Mouse (Mus musculus): Measurements from ENCODE around the gene Olfr196. TPM values are rescaled to one million over a fixed set of nuclear protein-coding genes. Genes with fewer than 3 reads are reported as not detected.

Olfr196 gene
- polyA plus RNA-seq (2015; fragmentation: Nextera tagmentation; extraction: Ambion mirVana): not detected in 2 replicates

GRCm38 (mm10) chr16:59170354-59170753, at the start of gene Olfr196:
Gene Olfr196, minus strand, starts transcription at chr16:59170454.

DNA sequence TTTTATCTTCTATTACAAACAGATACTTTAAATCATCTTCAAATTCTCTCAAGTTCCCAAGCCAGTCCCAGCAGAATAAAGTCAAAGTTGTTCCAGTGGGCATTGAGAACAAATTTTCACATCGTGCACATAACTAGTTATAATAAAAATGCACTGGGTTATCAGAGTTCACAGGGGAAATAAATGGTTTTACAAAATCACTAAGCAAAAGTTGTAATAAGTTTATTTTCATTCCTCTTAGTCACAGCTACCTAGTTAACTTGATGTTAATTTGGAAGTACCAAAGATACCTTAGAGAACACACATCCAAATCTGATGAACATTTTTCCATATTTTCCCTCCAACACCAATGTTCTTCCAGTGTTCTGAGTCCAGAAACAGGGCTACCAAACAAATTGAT, 49.4 kb upstream of the Olfr196 start, which contains the start of gene Olfr199:
Olfr199 (minus strand) TSS at position 101 of the 400 bp plus-strand sequence.

GRCm38 (mm10) chr16:59203433-59203832, 33.2 kb upstream of the Olfr196 start, which contains the start of gene Olfr198:
Gene Olfr198, minus strand, starts transcription at chr16:59203533.

GRCm38 (mm10) chr16:59146746-59147145, 23.5 kb downstream of the Olfr196 start, which contains the start of gene Olfr195:
Gene Olfr195, plus strand, starts transcription at chr16:59147046.

GRCm38 (mm10) chr16:59120969-59121368, 49.3 kb downstream of the Olfr196 start, which contains the start of gene Olfr194:
Gene Olfr194, minus strand, starts transcription at chr16:59121069.

Other genes with a start within 250 kb of the Olfr196 start
- not detected in 2 replicates for gene Olfr181, start 241.7 kb downstream of the Olfr196 start, polyA plus RNA-seq (2015; fragmentation: Nextera tagmentation; extraction: Ambion mirVana)
- not detected in 2 replicates for gene Olfr180, start 241.1 kb downstream of the Olfr196 start, polyA plus RNA-seq (2015; fragmentation: Nextera tagmentation; extraction: Ambion mirVana)
- not detected in 2 replicates for gene Olfr183, start 175.1 kb downstream of the Olfr196 start, polyA plus RNA-seq (2015; fragmentation: Nextera tagmentation; extraction: Ambion mirVana)
- not detected in 2 replicates for gene Olfr186, start 140.2 kb downstream of the Olfr196 start, polyA plus RNA-seq (2015; fragmentation: Nextera tagmentation; extraction: Ambion mirVana)
- gene Olfr187, start 130.7 kb downstream of the Olfr196 start, polyA plus RNA-seq (2015; fragmentation: Nextera tagmentation; extraction: Ambion mirVana): not detected in 2 replicates
- gene Olfr190, start 92.4 kb downstream of the Olfr196 start, polyA plus RNA-seq (2015; fragmentation: Nextera tagmentation; extraction: Ambion mirVana): not detected in 2 replicates
- gene Olfr191, start 80.6 kb downstream of the Olfr196 start, polyA plus RNA-seq (2015; fragmentation: Nextera tagmentation; extraction: Ambion mirVana): not detected in 2 replicates
- gene Olfr193, start 58.6 kb downstream of the Olfr196 start, polyA plus RNA-seq (2015; fragmentation: Nextera tagmentation; extraction: Ambion mirVana): not detected in 2 replicates
- not detected in 2 replicates for gene Olfr194, start 49.4 kb downstream of the Olfr196 start, polyA plus RNA-seq (2015; fragmentation: Nextera tagmentation; extraction: Ambion mirVana)
- gene Olfr195, start 23.4 kb downstream of the Olfr196 start, polyA plus RNA-seq (2015; fragmentation: Nextera tagmentation; extraction: Ambion mirVana): not detected in 2 replicates
- not detected in 2 replicates for gene Olfr198, start 33.1 kb upstream of the Olfr196 start, polyA plus RNA-seq (2015; fragmentation: Nextera tagmentation; extraction: Ambion mirVana)
- not detected in 2 replicates for gene Olfr199, start 49.3 kb upstream of the Olfr196 start, polyA plus RNA-seq (2015; fragmentation: Nextera tagmentation; extraction: Ambion mirVana)
- gene Olfr201, start 102.2 kb upstream of the Olfr196 start, polyA plus RNA-seq (2015; fragmentation: Nextera tagmentation; extraction: Ambion mirVana): not detected in 2 replicates
- gene Olfr202, start 116.3 kb upstream of the Olfr196 start, polyA plus RNA-seq (2015; fragmentation: Nextera tagmentation; extraction: Ambion mirVana): not detected in 2 replicates
- gene Olfr203, start 128.4 kb upstream of the Olfr196 start, polyA plus RNA-seq (2015; fragmentation: Nextera tagmentation; extraction: Ambion mirVana): not detected in 2 replicates
- not detected in 2 replicates for gene Olfr204, start 147.8 kb upstream of the Olfr196 start, polyA plus RNA-seq (2015; fragmentation: Nextera tagmentation; extraction: Ambion mirVana)
- gene Olfr205, start 160.7 kb upstream of the Olfr196 start, polyA plus RNA-seq (2015; fragmentation: Nextera tagmentation; extraction: Ambion mirVana): not detected in 2 replicates
- not detected in 2 replicates for gene Olfr206, start 178.8 kb upstream of the Olfr196 start, polyA plus RNA-seq (2015; fragmentation: Nextera tagmentation; extraction: Ambion mirVana)
- not detected in 2 replicates for gene Olfr209, start 193.5 kb upstream of the Olfr196 start, polyA plus RNA-seq (2015; fragmentation: Nextera tagmentation; extraction: Ambion mirVana)
- gene Gabrr3, start 236.9 kb upstream of the Olfr196 start, polyA plus RNA-seq (2015; fragmentation: Nextera tagmentation; extraction: Ambion mirVana): not detected in 2 replicates

Data from adrenal gland, postnatal 0 days (tissue).